Mouse (Mus musculus) lung, adult 2 months (tissue): ENCODE data around the gene Soga3.

Experiments used
- CTCF ChIP-seq: fragments of 200-500 bp; IDR thresholded peaks from 2 replicates; pipeline ENCODE4 v1.5.1; 2011; ENCODE audit warnings: mild to moderate bottlenecking, low read length, control low read depth; ENCODE audit not compliant: insufficient read depth
- POLR2A ChIP-seq: fragments of 200-500 bp; IDR thresholded peaks from 2 replicates; pipeline ENCODE4 v1.6.1; 2011; ENCODE audit warnings: low read depth, mild to moderate bottlenecking, control low read depth, low read length, borderline replicate concordance; ENCODE audit errors: extremely low read depth

GRCm38 (mm10) chr10:29106962-29107361, 36.7 kb upstream of the Soga3 start:
- TF ChIP-seq CTCF = no peak
- TF ChIP-seq POLR2A = no peak
